Mouse (Mus musculus) neural tube, embryonic 12.5 days (tissue): ENCODE results near the gene Fmo3. TPM values are rescaled to one million over a fixed set of nuclear protein-coding genes. Genes with fewer than 3 reads are reported as not detected.

Experiments used
- ATAC-seq: fragments of 200-750 bp; cut with Nextera tagmentation; 2 replicates; pipeline ENCODE4 v1.8.0; 2017; ENCODE audit warnings: low read depth, mild to moderate bottlenecking, moderate TSS enrichment, moderate library complexity; ENCODE audit not compliant: low FRiP score
- H3K27ac ChIP-seq: fragments of 300-500 bp; sonication (generic); 2 replicates; pipeline ENCODE4 v1.5.1; 2016
- H3K27me3 ChIP-seq: fragments of 300-500 bp; sonication (generic); replicated peaks from 2 replicates; pipeline ENCODE4 v1.6.1; 2016; ENCODE audit warnings: mild to moderate bottlenecking
- H3K36me3 ChIP-seq: fragments of 300-500 bp; sonication (generic); 2 replicates; pipeline ENCODE4 v1.6.1; 2016; ENCODE audit warnings: mild to moderate bottlenecking
- H3K4me1 ChIP-seq: fragments of 300-500 bp; sonication (generic); 2 replicates; pipeline ENCODE4 v1.6.1; 2016
- H3K4me2 ChIP-seq: fragments of 300-500 bp; sonication (generic); replicated peaks from 2 replicates; pipeline ENCODE4 v1.6.1; 2016; ENCODE audit warnings: mild to moderate bottlenecking
- H3K4me3 ChIP-seq: fragments of 300-500 bp; sonication (generic); 2 replicates; pipeline ENCODE4 v1.5.1; 2016
- H3K9ac ChIP-seq: fragments of 300-500 bp; sonication (generic); 2 replicates; pipeline ENCODE4 v1.6.1; 2016; ENCODE audit warnings: mild to moderate bottlenecking
- H3K9me3 ChIP-seq: fragments of 300-500 bp; sonication (generic); 2 replicates; pipeline ENCODE4 v1.6.1; 2016; ENCODE audit warnings: mild to moderate bottlenecking
- WGBS: fragments of 180-500 bp; shearing (Covaris S2); methylation state at CpG from one replicate; pipeline ENCODE4 v1.1.7; 2016; 5-methylcytosine and 5-hydroxymethylcytosine counted together
- polyA plus RNA-seq: library from polyadenylated mRNA; unstranded; fragments of >200 nt; fragmentation: Nextera tagmentation; extraction: Ambion mirVana; gene quantifications from 2 replicates; pipeline ENCODE4 v1.2.1, GENCODE M21; 2016

Fmo3 gene
- polyA plus RNA-seq, 1 experiment from 2014 or later: not detected

GRCm38 (mm10) chr1:162916661-162917060, 67.7 kb downstream of the Fmo3 start:
- H3K27me3 ChIP-seq: no peaks in the 10 kb centered on the region
- H3K36me3 ChIP-seq: no peaks in the 10 kb centered on the region
- no peak overlapping the region for H3K9ac ChIP-seq
- no peaks in the 10 kb centered on the region for H3K9me3 ChIP-seq
- 85% methylated on average over 8 of the region's 8 CpGs for WGBS
- no peak overlapping the region for H3K27ac ChIP-seq
- no peak overlapping the region for H3K4me2 ChIP-seq
- H3K4me1 ChIP-seq: no peaks in the 10 kb centered on the region
- no peak overlapping the region for H3K4me3 ChIP-seq
- ATAC-seq: no peak

- 87% methylated on average over 4 of the region's 4 CpGs for WGBS
- Histone ChIP-seq H3K4me1 (no peaks in the 10 kb centered on the region), H3K27me3 (no peaks in the 10 kb centered on the region), H3K9me3 (no peaks in the 10 kb centered on the region), H3K27ac (no peak overlapping the region), H3K4me2 (no peak overlapping the region), H3K4me3 (no peak overlapping the region), H3K9ac (no peak overlapping the region), H3K36me3 (no peaks in the 10 kb centered on the region)
- no peak for ATAC-seq
Observed at GRCm38 (mm10) chr1:162914932-162915556, 69.3 kb downstream of the Fmo3 start.

GRCm38 (mm10) chr1:162912085-162912484, 72.2 kb downstream of the Fmo3 start:
- Histone ChIP-seq H3K36me3 (no peaks in the 10 kb centered on the region), H3K4me2 (no peak overlapping the region)

More at GRCm38 (mm10) chr1:162912085-162912484, 72.2 kb downstream of the Fmo3 start:
- H3K9ac ChIP-seq: no peak overlapping the region
- H3K9me3 ChIP-seq: no peaks in the 10 kb centered on the region
- no peak overlapping the region for H3K27ac ChIP-seq
- no peaks in the 10 kb centered on the region for H3K27me3 ChIP-seq
- H3K4me3 ChIP-seq: no peak overlapping the region
- H3K4me1 ChIP-seq: no peaks in the 10 kb centered on the region
- no peak for ATAC-seq

Other genes starting within 250 kb of the Fmo3 start
- 134 and 157 TPM in 2 replicates for gene Prrc2c, start 244.0 kb downstream of the Fmo3 start, polyA plus RNA-seq
- 0.20 and 0.32 TPM in 2 replicates for gene Fmo4, start 170.6 kb downstream of the Fmo3 start, polyA plus RNA-seq
- gene Fmo1, start 117.9 kb downstream of the Fmo3 start, polyA plus RNA-seq: 10.3 and 10.4 TPM in 2 replicates
- gene Fmo2, start 85.8 kb downstream of the Fmo3 start, polyA plus RNA-seq: 0.32 and 0.88 TPM in 2 replicates
- gene Fmo6, start 47.0 kb downstream of the Fmo3 start, polyA plus RNA-seq: not detected in 2 replicates
- not detected in 2 replicates for gene Mroh9, start 101.1 kb upstream of the Fmo3 start, polyA plus RNA-seq